Mouse (Mus musculus): ENCODE data around the gene Ulk2. TPM values are rescaled to one million over a fixed set of nuclear protein-coding genes. Genes with fewer than 3 reads are reported as not detected.
A peak's percentile ranks its signal among the peaks of the same experiment; 100 is the strongest.
"Not testable (repeated sequence)": the region's sequence is repeated elsewhere in the genome, so short reads cannot be mapped to it uniquely, and the experiment has no call there.

Ulk2 gene
- polyA plus RNA-seq, 1 experiment from 2014 or later, result 15.9 TPM

- DNase-seq (ENCODE audit: low spot score) (peak; percentile 89), ATAC-seq (replicated peaks; ENCODE audit: low FRiP score, low TSS enrichment, low read depth) (peak; percentile 79)
- Histone ChIP-seq H3K9ac (ENCODE audit: low read length) (peak overlapping the region; percentile 68), H3K4me3 (ENCODE audit: low read depth, low read length) (peak overlapping the region; percentile 87), H3K4me2 (ENCODE audit: low read length) (peak overlapping the region; percentile 88), H3K27ac (ENCODE audit: low read depth) (peak overlapping the region; percentile 85), H3K4me1 (replicated peaks; ENCODE audit: control insufficient read depth, insufficient read depth, low read length) (no peaks in the 10 kb centered on the region), H3K27me3 (replicated peaks; ENCODE audit: control insufficient read depth, insufficient read depth, low read length) (no peaks in the 10 kb centered on the region), H3K36me3 (ENCODE audit: control insufficient read depth, insufficient read depth, low read length) (peaks cover 2% of the 10 kb centered on the region; the same call in 1 of the 2 replicates), H3K9me3 (ENCODE audit: control insufficient read depth, low read length) (no peaks in the 10 kb centered on the region)
- under 1% methylated on average over 79 of the region's 87 CpGs for WGBS
Observed at GRCm38 (mm10) chr11:61854211-61854987, 474 bp downstream of the Ulk2 start.

GRCm38 (mm10) chr11:61853659-61854058, 1.2 kb downstream of the Ulk2 start:
- Histone ChIP-seq H3K9ac (ENCODE audit: low read length) (peak overlapping the region; percentile 68), H3K9me3 (ENCODE audit: control insufficient read depth, low read length) (no peaks in the 10 kb centered on the region), H3K27me3 (replicated peaks; ENCODE audit: control insufficient read depth, insufficient read depth, low read length) (no peaks in the 10 kb centered on the region), H3K27ac (ENCODE audit: low read depth) (no peak overlapping the region), H3K4me1 (replicated peaks; ENCODE audit: control insufficient read depth, insufficient read depth, low read length) (no peaks in the 10 kb centered on the region), H3K4me2 (ENCODE audit: low read length) (peak overlapping the region; percentile 88), H3K4me3 (ENCODE audit: low read depth, low read length) (peak overlapping the region; percentile 87), H3K36me3 (ENCODE audit: control insufficient read depth, insufficient read depth, low read length) (peaks cover 9% of the 10 kb centered on the region; the same call in 1 of the 2 replicates)
- ATAC-seq (replicated peaks; ENCODE audit: low FRiP score, low TSS enrichment, low read depth), result no peak
- 18% methylated on average over 5 of the region's 5 CpGs for WGBS
- DNase-seq (ENCODE audit: low spot score), result no peak

DNA sequence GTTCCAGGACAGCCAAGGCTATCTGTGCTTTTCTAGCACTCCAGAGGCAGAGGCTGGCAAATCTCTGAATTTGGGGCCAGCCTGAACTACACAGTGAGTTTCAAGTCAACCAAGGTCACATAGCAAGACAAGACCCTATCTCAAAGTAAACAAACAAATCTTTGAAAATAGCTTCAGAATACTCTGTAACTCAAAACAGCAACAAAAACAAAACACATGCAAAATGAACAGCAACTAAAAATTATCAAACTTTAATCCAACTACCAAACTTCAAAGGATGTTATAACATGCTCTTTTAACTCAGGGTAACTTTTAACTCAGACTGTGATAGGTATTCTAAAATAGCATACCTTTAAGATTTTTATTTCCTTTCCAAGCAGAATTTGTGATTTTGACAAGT, 2.0 kb downstream of the Ulk2 start:
- Histone ChIP-seq H3K27ac (ENCODE audit: low read depth) (no peak overlapping the region), H3K9me3 (ENCODE audit: control insufficient read depth, low read length) (no peaks in the 10 kb centered on the region), H3K27me3 (replicated peaks; ENCODE audit: control insufficient read depth, insufficient read depth, low read length) (no peaks in the 10 kb centered on the region), H3K9ac (ENCODE audit: low read length) (no peak overlapping the region), H3K4me1 (replicated peaks; ENCODE audit: control insufficient read depth, insufficient read depth, low read length) (no peaks in the 10 kb centered on the region), H3K4me3 (ENCODE audit: low read depth, low read length) (no peak overlapping the region), H3K36me3 (ENCODE audit: control insufficient read depth, insufficient read depth, low read length) (peaks cover 9% of the 10 kb centered on the region; the same call in 1 of the 2 replicates), H3K4me2 (ENCODE audit: low read length) (no peak overlapping the region)
- no peak for ATAC-seq (replicated peaks; ENCODE audit: low FRiP score, low TSS enrichment, low read depth)
- no peak for DNase-seq (ENCODE audit: low spot score)

GRCm38 (mm10) chr11:61851195-61851594, 3.7 kb downstream of the Ulk2 start:
- Histone ChIP-seq H3K4me3 (ENCODE audit: low read depth, low read length) (no peak overlapping the region), H3K4me1 (replicated peaks; ENCODE audit: control insufficient read depth, insufficient read depth, low read length) (no peaks in the 10 kb centered on the region), H3K9me3 (ENCODE audit: control insufficient read depth, low read length) (no peaks in the 10 kb centered on the region), H3K36me3 (ENCODE audit: control insufficient read depth, insufficient read depth, low read length) (peaks cover 9% of the 10 kb centered on the region; the same call in 1 of the 2 replicates), H3K9ac (ENCODE audit: low read length) (no peak overlapping the region), H3K4me2 (ENCODE audit: low read length) (no peak overlapping the region), H3K27ac (ENCODE audit: low read depth) (no peak overlapping the region), H3K27me3 (replicated peaks; ENCODE audit: control insufficient read depth, insufficient read depth, low read length) (no peaks in the 10 kb centered on the region)
- WGBS, result 86% methylated on average over 3 of the region's 3 CpGs
- ATAC-seq (replicated peaks; ENCODE audit: low FRiP score, low TSS enrichment, low read depth) (no peak), DNase-seq (ENCODE audit: low spot score) (no peak)

GRCm38 (mm10) chr11:61840663-61841062, 14.2 kb downstream of the Ulk2 start:
- not testable (repeated sequence) for H3K4me3 ChIP-seq (ENCODE audit: low read depth, low read length); H3K4me1 ChIP-seq (replicated peaks; ENCODE audit: control insufficient read depth, insufficient read depth, low read length); H3K4me2 ChIP-seq (ENCODE audit: low read length); H3K27ac ChIP-seq (ENCODE audit: low read depth); H3K9me3 ChIP-seq (ENCODE audit: control insufficient read depth, low read length); H3K9ac ChIP-seq (ENCODE audit: low read length); H3K27me3 ChIP-seq (replicated peaks; ENCODE audit: control insufficient read depth, insufficient read depth, low read length); ATAC-seq (replicated peaks; ENCODE audit: low FRiP score, low TSS enrichment, low read depth); DNase-seq (ENCODE audit: low spot score)
- H3K36me3 ChIP-seq (ENCODE audit: control insufficient read depth, insufficient read depth, low read length), result peaks cover 22% of the 10 kb centered on the region
- 56% methylated on average over 3 of the region's 3 CpGs for WGBS

DNA sequence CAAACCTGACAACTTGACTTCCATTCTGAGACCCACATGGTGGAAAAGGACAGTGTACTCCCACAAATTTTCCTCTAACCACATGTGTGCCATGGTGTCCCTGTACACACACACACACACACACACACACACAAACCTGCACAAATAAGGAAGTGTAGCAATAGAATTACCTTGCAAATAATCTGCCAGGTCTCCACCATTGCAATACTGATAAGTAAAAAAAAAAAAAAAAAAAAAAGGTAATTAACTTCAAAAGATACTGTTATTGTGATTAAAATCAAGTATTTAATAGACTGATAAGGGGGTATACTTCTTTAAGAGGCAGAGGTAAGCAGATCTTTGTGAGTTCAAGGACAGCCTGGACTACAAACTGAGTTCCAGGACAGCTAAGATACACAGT, 14.9 kb downstream of the Ulk2 start:
- Histone ChIP-seq H3K27ac (ENCODE audit: low read depth) (no peak overlapping the region), H3K4me1 (replicated peaks; ENCODE audit: control insufficient read depth, insufficient read depth, low read length) (no peaks in the 10 kb centered on the region), H3K36me3 (ENCODE audit: control insufficient read depth, insufficient read depth, low read length) (peaks cover 17% of the 10 kb centered on the region), H3K9me3 (ENCODE audit: control insufficient read depth, low read length) (no peaks in the 10 kb centered on the region), H3K9ac (ENCODE audit: low read length) (no peak overlapping the region), H3K4me2 (ENCODE audit: low read length) (no peak overlapping the region), H3K27me3 (replicated peaks; ENCODE audit: control insufficient read depth, insufficient read depth, low read length) (no peaks in the 10 kb centered on the region), H3K4me3 (ENCODE audit: low read depth, low read length) (no peak overlapping the region)
- ATAC-seq (replicated peaks; ENCODE audit: low FRiP score, low TSS enrichment, low read depth) (no peak), DNase-seq (ENCODE audit: low spot score) (no peak)

DNA sequence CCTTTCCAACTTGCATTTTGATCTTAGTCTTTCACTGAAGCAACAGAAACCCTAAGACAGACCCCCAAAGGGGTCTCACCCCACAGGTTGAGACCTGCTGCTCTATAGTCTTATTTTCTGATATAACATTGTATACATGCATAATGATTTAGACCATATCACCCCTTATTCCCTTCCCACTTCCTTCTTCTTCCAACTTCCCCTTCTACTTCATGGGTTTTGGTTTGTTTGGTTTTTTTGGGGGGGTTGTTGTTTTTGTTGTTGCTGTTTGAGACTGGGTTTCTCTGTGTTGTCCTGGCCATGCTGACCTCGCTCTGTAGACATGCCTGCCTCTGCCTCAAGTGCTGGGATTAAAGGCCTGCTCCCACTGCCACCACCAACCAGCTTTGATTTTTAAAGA, 15.7 kb downstream of the Ulk2 start:
- Histone ChIP-seq H3K4me1 (replicated peaks; ENCODE audit: control insufficient read depth, insufficient read depth, low read length) (no peaks in the 10 kb centered on the region), H3K27me3 (replicated peaks; ENCODE audit: control insufficient read depth, insufficient read depth, low read length) (no peaks in the 10 kb centered on the region), H3K4me3 (ENCODE audit: low read depth, low read length) (no peak overlapping the region), H3K4me2 (ENCODE audit: low read length) (no peak overlapping the region), H3K9me3 (ENCODE audit: control insufficient read depth, low read length) (no peaks in the 10 kb centered on the region), H3K36me3 (ENCODE audit: control insufficient read depth, insufficient read depth, low read length) (peaks cover 22% of the 10 kb centered on the region), H3K27ac (ENCODE audit: low read depth) (no peak overlapping the region), H3K9ac (ENCODE audit: low read length) (no peak overlapping the region)
- ATAC-seq (replicated peaks; ENCODE audit: low FRiP score, low TSS enrichment, low read depth) (no peak), DNase-seq (ENCODE audit: low spot score) (no peak)
- WGBS, result 92% methylated on average over 1 of the region's 1 CpGs

- 48% methylated on average over 4 of the region's 4 CpGs for WGBS
Observed at GRCm38 (mm10) chr11:61809793-61810192, 45.1 kb downstream of the Ulk2 start.

GRCm38 (mm10) chr11:61808551-61809117, 46.2 kb downstream of the Ulk2 start:
- no peaks in the 10 kb centered on the region for H3K4me1 ChIP-seq (replicated peaks; ENCODE audit: control insufficient read depth, insufficient read depth, low read length)
- ATAC-seq (replicated peaks; ENCODE audit: low FRiP score, low TSS enrichment, low read depth) (no peak), DNase-seq (ENCODE audit: low spot score) (no peak)
- peak overlapping the region; percentile 54; the same call in 1 of the 2 replicates for H3K27ac ChIP-seq (ENCODE audit: low read depth)
- WGBS, result 65% methylated on average over 2 of the region's 2 CpGs
- H3K4me2 ChIP-seq (ENCODE audit: low read length), result no peak overlapping the region
- H3K36me3 ChIP-seq (ENCODE audit: control insufficient read depth, insufficient read depth, low read length), result peaks cover 52% of the 10 kb centered on the region
- no peaks in the 10 kb centered on the region for H3K27me3 ChIP-seq (replicated peaks; ENCODE audit: control insufficient read depth, insufficient read depth, low read length)
- no peak overlapping the region for H3K9ac ChIP-seq (ENCODE audit: low read length)
- H3K4me3 ChIP-seq (ENCODE audit: low read depth, low read length), result no peak overlapping the region
- H3K9me3 ChIP-seq (ENCODE audit: control insufficient read depth, low read length), result no peaks in the 10 kb centered on the region

More at GRCm38 (mm10) chr11:61809793-61810192, 45.1 kb downstream of the Ulk2 start:
- Histone ChIP-seq H3K4me1 (replicated peaks; ENCODE audit: control insufficient read depth, insufficient read depth, low read length) (no peaks in the 10 kb centered on the region), H3K27me3 (replicated peaks; ENCODE audit: control insufficient read depth, insufficient read depth, low read length) (no peaks in the 10 kb centered on the region), H3K27ac (ENCODE audit: low read depth) (no peak overlapping the region), H3K9me3 (ENCODE audit: control insufficient read depth, low read length) (no peaks in the 10 kb centered on the region), H3K9ac (ENCODE audit: low read length) (no peak overlapping the region), H3K4me2 (ENCODE audit: low read length) (no peak overlapping the region), H3K4me3 (ENCODE audit: low read depth, low read length) (no peak overlapping the region), H3K36me3 (ENCODE audit: control insufficient read depth, insufficient read depth, low read length) (peaks cover 60% of the 10 kb centered on the region)
- DNase-seq (ENCODE audit: low spot score) (no peak), ATAC-seq (replicated peaks; ENCODE audit: low FRiP score, low TSS enrichment, low read depth) (no peak)

All from intestine, embryonic 14.5 days (tissue).